Mouse (Mus musculus) CH12.LX (cell line): Measurements from ENCODE around the gene Rab37.

Experiments used
- CHD2 ChIP-seq: IDR thresholded peaks from 2 replicates; pipeline ENCODE4 v1.6.1; 2011; ENCODE audit warnings: low read length, improper control_type of control experiment
- CTCF ChIP-seq, 2 experiments: IDR thresholded peaks in 1 of 2; conservative IDR thresholded peaks in 1 of 2; 2 replicates each; pipeline ENCODE4 v1.5.1; 2011 to 2012; ENCODE audit warnings: low read depth in 2 of 2, low read length in 2 of 2, improper control_type of control experiment in 1 of 2, inconsistent platforms in 1 of 2, mild to moderate bottlenecking in 1 of 2, moderate library complexity in 1 of 2
- EP300 ChIP-seq: IDR thresholded peaks from 2 replicates; pipeline ENCODE4 v1.6.1; 2011; ENCODE audit warnings: low read length, improper control_type of control experiment
- MXI1 ChIP-seq: IDR thresholded peaks from 2 replicates; pipeline ENCODE4 v1.6.1; 2011; ENCODE audit warnings: mild to moderate bottlenecking, low read depth, low read length, improper control_type of control experiment
- POLR2A ChIP-seq: IDR thresholded peaks from 2 replicates; pipeline ENCODE4 v1.6.1; 2011; ENCODE audit warnings: low read depth, mild to moderate bottlenecking, improper control_type of control experiment, low read length
- POLR2AphosphoS2 ChIP-seq: IDR thresholded peaks from 2 replicates; pipeline ENCODE4 v1.6.1; 2011; ENCODE audit warnings: low read depth, low read length, improper control_type of control experiment
- RAD21 ChIP-seq: IDR thresholded peaks from 2 replicates; pipeline ENCODE4 v1.6.1; 2011; ENCODE audit warnings: low read depth, mild to moderate bottlenecking, low read length, improper control_type of control experiment, moderate library complexity
- USF1 ChIP-seq: IDR thresholded peaks from 2 replicates; pipeline ENCODE4 v1.6.1; 2014; ENCODE audit warnings: low read depth, mild to moderate bottlenecking, inconsistent platforms, low read length, improper control_type of control experiment
- ZMIZ1 ChIP-seq: IDR thresholded peaks from 2 replicates; pipeline ENCODE4 v1.6.1; 2012; ENCODE audit warnings: low read depth, mild to moderate bottlenecking, inconsistent platforms, low read length, improper control_type of control experiment

DNA sequence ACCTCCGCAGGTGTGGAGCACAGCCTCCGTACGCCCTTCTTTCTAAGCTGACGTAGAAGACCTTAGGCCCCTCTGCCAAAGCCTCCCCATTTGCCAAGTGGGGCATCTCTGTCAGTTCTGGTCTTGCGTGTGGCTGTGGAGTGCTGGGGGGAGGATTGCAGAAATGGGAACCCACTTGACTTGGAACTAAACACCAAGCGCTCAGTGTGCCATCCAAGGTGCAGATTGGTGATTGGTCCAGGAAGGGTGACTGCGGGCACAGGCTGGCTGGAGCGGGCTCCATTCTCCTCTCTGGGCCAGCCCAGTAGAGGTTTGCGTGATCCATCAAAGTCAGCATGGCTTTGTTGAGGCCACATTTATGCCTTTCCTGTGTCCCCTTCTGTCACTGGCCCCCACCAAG lies 111.5 kb downstream of the Rab37 start:
- TF ChIP-seq CHD2, result no peak
- TF ChIP-seq USF1, result no peak
- no peak for TF ChIP-seq ZMIZ1
- TF ChIP-seq MXI1, result no peak
- TF ChIP-seq POLR2AphosphoS2, result no peak
- no peak for TF ChIP-seq RAD21
- no peak for TF ChIP-seq CTCF (conservative IDR thresholded peaks at IDR 0.05 in 1 of 2, IDR thresholded peaks at IDR 0.05 in 1 of 2; ENCODE audit: low read depth in 2 of 2, low read length in 2 of 2)
- no peak for TF ChIP-seq POLR2A
- no peak for TF ChIP-seq EP300
